Mouse (Mus musculus) neural tube, embryonic 14.5 days (tissue): ENCODE results near the gene Lyrm1. TPM values are rescaled to one million over a fixed set of nuclear protein-coding genes. Genes with fewer than 3 reads are reported as not detected.

Experiments
- ATAC-seq: fragments of 200-750 bp; cut with Nextera tagmentation; 2 replicates; pipeline ENCODE4 v1.8.0; 2017; ENCODE audit warnings: low read depth, mild to moderate bottlenecking, moderate TSS enrichment, moderate library complexity
- H3K27ac ChIP-seq: fragments of 300-500 bp; sonication (generic); 2 replicates; pipeline ENCODE4 v1.5.1; 2014; ENCODE audit warnings: low read depth, mild to moderate bottlenecking, control low read depth, low read length, moderate library complexity, mixed read lengths
- H3K27me3 ChIP-seq: fragments of 300-500 bp; sonication (generic); 2 replicates; pipeline ENCODE4 v1.6.1; 2014; ENCODE audit warnings: low read length; ENCODE audit not compliant: control insufficient read depth, insufficient read depth
- H3K36me3 ChIP-seq: fragments of 300-500 bp; sonication (generic); 2 replicates; pipeline ENCODE4 v1.6.1; 2014; ENCODE audit warnings: low read length, mixed read lengths; ENCODE audit not compliant: control insufficient read depth, insufficient read depth
- H3K4me1 ChIP-seq: fragments of 300-500 bp; sonication (generic); 2 replicates; pipeline ENCODE4 v1.6.1; 2014; ENCODE audit warnings: low read length; ENCODE audit not compliant: control insufficient read depth, insufficient read depth
- H3K4me2 ChIP-seq: fragments of 300-500 bp; sonication (generic); 2 replicates; pipeline ENCODE4 v1.6.1; 2014; ENCODE audit warnings: mild to moderate bottlenecking, low read depth, low read length, control low read depth
- H3K4me3 ChIP-seq: fragments of 300-500 bp; sonication (generic); 2 replicates; pipeline ENCODE4 v1.5.1; 2014; ENCODE audit warnings: low read depth, low read length, control low read depth, mixed read lengths
- H3K9ac ChIP-seq: fragments of 300-500 bp; sonication (generic); replicated peaks from 2 replicates; pipeline ENCODE4 v1.6.1; 2014; ENCODE audit warnings: low read depth, mild to moderate bottlenecking, control low read depth, low read length, mixed read lengths
- H3K9me3 ChIP-seq: fragments of 300-500 bp; sonication (generic); 2 replicates; pipeline ENCODE4 v1.6.1; 2016; ENCODE audit warnings: low read length; ENCODE audit not compliant: control insufficient read depth
- WGBS: fragments of 180-500 bp; shearing (Covaris S2); extraction: QIAGEN DNeasy Blood & Tissue Kit; methylation state at CpG from one replicate; pipeline ENCODE4 v1.1.7; 2014; 5-methylcytosine and 5-hydroxymethylcytosine counted together
- polyA plus RNA-seq: library from polyadenylated mRNA; unstranded; fragments of >200 nt; fragmentation: Nextera tagmentation; extraction: Ambion mirVana; gene quantifications from 2 replicates; pipeline ENCODE4 v1.2.1, GENCODE M21; 2014

Gene Lyrm1
- polyA plus RNA-seq, 1 experiment from 2014 or later, result 20.2 TPM

- no peaks in the 10 kb centered on the region for H3K27me3 ChIP-seq
- ATAC-seq, result no peak
- no peak overlapping the region for H3K27ac ChIP-seq
- H3K4me3 ChIP-seq, result no peak overlapping the region
- H3K9ac ChIP-seq, result no peak overlapping the region
- no peaks in the 10 kb centered on the region for H3K4me1 ChIP-seq
- 68% methylated on average over 2 of the region's 2 CpGs for WGBS
- H3K4me2 ChIP-seq, result no peak overlapping the region
- no peaks in the 10 kb centered on the region for H3K36me3 ChIP-seq
- H3K9me3 ChIP-seq, result no peaks in the 10 kb centered on the region
Measured at GRCm38 (mm10) chr7:119941569-119941968, 45.9 kb downstream of the Lyrm1 start.

- Histone ChIP-seq H3K9ac (no peak overlapping the region), H3K27me3 (no peaks in the 10 kb centered on the region), H3K27ac (no peak overlapping the region), H3K4me1 (no peaks in the 10 kb centered on the region), H3K36me3 (no peaks in the 10 kb centered on the region), H3K4me2 (no peak overlapping the region), H3K4me3 (no peak overlapping the region), H3K9me3 (no peaks in the 10 kb centered on the region)
- WGBS, result 93% methylated on average over 1 of the region's 1 CpGs
- ATAC-seq, result no peak
Measured at GRCm38 (mm10) chr7:119954047-119954446, 58.4 kb downstream of the Lyrm1 start.

GRCm38 (mm10) chr7:119957421-119957820 lies 61.8 kb downstream of the Lyrm1 start:
- ATAC-seq, result no peak
- Histone ChIP-seq H3K9me3 (no peaks in the 10 kb centered on the region), H3K27me3 (no peaks in the 10 kb centered on the region), H3K4me1 (no peaks in the 10 kb centered on the region), H3K9ac (no peak overlapping the region), H3K27ac (no peak overlapping the region), H3K36me3 (no peaks in the 10 kb centered on the region), H3K4me2 (no peak overlapping the region), H3K4me3 (no peak overlapping the region)

- H3K27me3 ChIP-seq, result no peaks in the 10 kb centered on the region
- H3K27ac ChIP-seq, result no peak overlapping the region
- no peak overlapping the region for H3K4me3 ChIP-seq
- 70% methylated on average over 4 of the region's 4 CpGs for WGBS
- H3K4me1 ChIP-seq, result no peaks in the 10 kb centered on the region
- no peak overlapping the region for H3K9ac ChIP-seq
- H3K4me2 ChIP-seq, result no peak overlapping the region
- H3K36me3 ChIP-seq, result no peaks in the 10 kb centered on the region
- no peaks in the 10 kb centered on the region for H3K9me3 ChIP-seq
- ATAC-seq, result no peak
Measured at GRCm38 (mm10) chr7:119959091-119959490, 63.4 kb downstream of the Lyrm1 start.

GRCm38 (mm10) chr7:119959491-119959890 lies 63.8 kb downstream of the Lyrm1 start:
- no peaks in the 10 kb centered on the region for H3K4me1 ChIP-seq
- H3K27ac ChIP-seq, result no peak overlapping the region
- ATAC-seq, result no peak

GRCm38 (mm10) chr7:119960006-119960405 lies 64.3 kb downstream of the Lyrm1 start:
- Histone ChIP-seq H3K4me3 (no peak overlapping the region), H3K27me3 (no peaks in the 10 kb centered on the region), H3K9ac (no peak overlapping the region), H3K4me1 (no peaks in the 10 kb centered on the region), H3K27ac (no peak overlapping the region), H3K9me3 (no peaks in the 10 kb centered on the region), H3K36me3 (no peaks in the 10 kb centered on the region), H3K4me2 (no peak overlapping the region)
- 83% methylated on average over 6 of the region's 6 CpGs for WGBS
- no peak for ATAC-seq

More at GRCm38 (mm10) chr7:119959491-119959890, 63.8 kb downstream of the Lyrm1 start:
- H3K36me3 ChIP-seq, result no peaks in the 10 kb centered on the region
- H3K9ac ChIP-seq, result no peak overlapping the region
- WGBS, result 92% methylated on average over 4 of the region's 4 CpGs
- no peaks in the 10 kb centered on the region for H3K9me3 ChIP-seq
- no peak overlapping the region for H3K4me3 ChIP-seq
- H3K4me2 ChIP-seq, result no peak overlapping the region
- H3K27me3 ChIP-seq, result no peaks in the 10 kb centered on the region

- WGBS, result 86% methylated on average over 6 of the region's 6 CpGs
- Histone ChIP-seq H3K27ac (no peak overlapping the region), H3K9ac (no peak overlapping the region), H3K4me3 (no peak overlapping the region), H3K4me2 (no peak overlapping the region), H3K4me1 (no peaks in the 10 kb centered on the region), H3K27me3 (no peaks in the 10 kb centered on the region), H3K36me3 (no peaks in the 10 kb centered on the region), H3K9me3 (no peaks in the 10 kb centered on the region)
- ATAC-seq, result no peak
Measured at GRCm38 (mm10) chr7:119960546-119960945, 64.9 kb downstream of the Lyrm1 start.

GRCm38 (mm10) chr7:119961107-119961506 lies 65.4 kb downstream of the Lyrm1 start:
- no peak for ATAC-seq
- H3K4me2 ChIP-seq, result no peak overlapping the region
- no peak overlapping the region for H3K27ac ChIP-seq
- H3K9me3 ChIP-seq, result no peaks in the 10 kb centered on the region
- H3K9ac ChIP-seq, result no peak overlapping the region
- no peaks in the 10 kb centered on the region for H3K36me3 ChIP-seq
- H3K4me3 ChIP-seq, result no peak overlapping the region
- no peaks in the 10 kb centered on the region for H3K4me1 ChIP-seq
- H3K27me3 ChIP-seq, result no peaks in the 10 kb centered on the region
- 59% methylated on average over 2 of the region's 2 CpGs for WGBS

- ATAC-seq, result no peak
- no peaks in the 10 kb centered on the region for H3K36me3 ChIP-seq
Measured at GRCm38 (mm10) chr7:119965205-119965604, 69.5 kb downstream of the Lyrm1 start.

More at GRCm38 (mm10) chr7:119965205-119965604, 69.5 kb downstream of the Lyrm1 start:
- no peak overlapping the region for H3K9ac ChIP-seq
- no peaks in the 10 kb centered on the region for H3K27me3 ChIP-seq
- no peak overlapping the region for H3K4me3 ChIP-seq
- no peaks in the 10 kb centered on the region for H3K9me3 ChIP-seq
- H3K4me1 ChIP-seq, result no peaks in the 10 kb centered on the region
- WGBS, result 92% methylated on average over 4 of the region's 4 CpGs
- H3K4me2 ChIP-seq, result no peak overlapping the region
- H3K27ac ChIP-seq, result no peak overlapping the region
